Mouse (Mus musculus) adrenal gland, adult 2 months (tissue): ENCODE measurements at regions not wholly inside any gene's neighbourhood (a gene's known extent, or its start where the extent isn't known, plus 50 kb on each side); places are given as distances from the start of the nearest gene placed in this dataset.

Experiments
- DNase-seq: peaks from one replicate; pipeline ENCODE4 v3.0.0; 2021

- no peak for DNase-seq
These were observed 51.7 kb upstream of the Rasgrf1 start for GRCm38 (mm10) chr9:89858005-89858404.

- DNase-seq, result no peak
These were observed 59.0 kb upstream of the Rasgrf1 start for GRCm38 (mm10) chr9:89850491-89851282.

GRCm38 (mm10) chr9:89849947-89850346, 59.8 kb upstream of the Rasgrf1 start:
- no peak for DNase-seq

- no peak for DNase-seq
These were observed 61.1 kb upstream of the Rasgrf1 start for GRCm38 (mm10) chr9:89848571-89848970.

- no peak for DNase-seq
These were observed 62.7 kb upstream of the Rasgrf1 start for GRCm38 (mm10) chr9:89846973-89847372.

- DNase-seq, result no peak
These were observed 67.0 kb upstream of the Rasgrf1 start for GRCm38 (mm10) chr9:89842776-89843089.

GRCm38 (mm10) chr9:89841866-89842775, 67.6 kb upstream of the Rasgrf1 start:
- no peak for DNase-seq

- no peak for DNase-seq
These were observed 68.3 kb upstream of the Rasgrf1 start for GRCm38 (mm10) chr9:89841371-89841770.

GRCm38 (mm10) chr9:89836454-89837245, 73.1 kb upstream of the Rasgrf1 start:
- DNase-seq, result no peak

- DNase-seq, result peak; percentile 89
These were observed 76.1 kb upstream of the Rasgrf1 start for GRCm38 (mm10) chr9:89833596-89833995.

GRCm38 (mm10) chr9:89831855-89832254, 77.9 kb upstream of the Rasgrf1 start:
- peak; percentile 87 for DNase-seq

- DNase-seq, result no peak
These were observed 81.6 kb upstream of the Rasgrf1 start for GRCm38 (mm10) chr9:89828156-89828555.

GRCm38 (mm10) chr9:89827564-89827963, 82.1 kb upstream of the Rasgrf1 start:
- no peak for DNase-seq

- peak; percentile 90 for DNase-seq
These were observed 82.8 kb upstream of the Rasgrf1 start for GRCm38 (mm10) chr9:89826712-89827548.

GRCm38 (mm10) chr9:89821853-89822243, 83.6 kb upstream of the Ankrd34c start:
- no peak for DNase-seq

- DNase-seq, result peak; percentile 39
These were observed 83.0 kb upstream of the Ankrd34c start for GRCm38 (mm10) chr9:89821109-89821852.

GRCm38 (mm10) chr9:89813616-89814318, 75.5 kb upstream of the Ankrd34c start:
- no peak for DNase-seq

GRCm38 (mm10) chr9:89807381-89807780, 69.1 kb upstream of the Ankrd34c start:
- no peak for DNase-seq

- DNase-seq, result no peak
These were observed 64.4 kb upstream of the Ankrd34c start for GRCm38 (mm10) chr9:89802658-89803057.

- DNase-seq, result peak; percentile 49
These were observed 54.7 kb upstream of the Ankrd34c start for GRCm38 (mm10) chr9:89793018-89793417.
